Mouse (Mus musculus) urinary bladder, adult 18-20 months (tissue): Measurements from ENCODE around the gene Marveld3.

Experiments used
- DNase-seq, 2 experiments: peaks; one replicate each; pipeline ENCODE4 v3.0.0; 2022; ENCODE audit warnings: low spot score in 2 of 2, mixed read lengths in 2 of 2

Marveld3 gene

DNA sequence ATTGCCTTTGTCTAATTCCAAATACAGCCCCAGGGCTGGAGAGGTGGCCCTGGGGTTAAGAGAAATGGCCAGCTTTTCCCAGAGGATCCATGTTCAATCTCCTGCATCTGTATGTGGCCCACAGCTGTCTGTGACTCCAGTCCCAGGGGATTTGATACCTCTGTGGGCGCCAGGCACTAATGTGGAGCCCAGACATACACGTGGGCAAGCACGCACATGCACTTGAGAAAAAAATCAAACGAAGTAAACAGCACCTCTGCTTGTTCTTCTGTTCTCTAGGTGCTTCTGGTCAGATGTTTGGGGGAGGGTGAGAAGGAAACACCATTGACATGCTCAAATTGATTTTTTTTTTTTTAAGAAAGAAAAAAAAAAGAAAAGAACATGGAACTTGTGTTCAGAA, 2.1 kb upstream of the Marveld3 start:
- no peak for DNase-seq

GRCm38 (mm10) chr8:109963421-109963820, 1.4 kb upstream of the Marveld3 start:
- DNase-seq, result no peak

DNA sequence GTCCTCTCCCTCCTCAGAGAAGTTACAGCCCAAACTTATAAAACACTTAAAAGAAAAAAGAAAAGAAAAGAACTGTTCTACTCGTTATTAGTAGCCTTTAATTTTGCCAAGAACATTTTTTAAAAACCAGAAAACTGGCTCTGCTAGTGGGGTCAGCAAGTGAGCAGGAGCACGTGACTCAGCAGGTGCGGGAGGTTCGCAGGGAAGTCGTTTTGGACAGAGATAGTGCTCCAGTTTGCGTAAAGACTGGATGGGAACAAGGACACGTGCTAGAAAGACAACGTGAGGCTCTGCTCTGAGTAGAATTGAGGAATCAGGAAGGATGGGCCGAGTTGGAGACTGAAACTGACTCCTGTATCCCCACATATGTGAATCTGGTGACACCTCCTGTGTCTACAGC, 893 bp upstream of the Marveld3 start:
- DNase-seq, result no peak

GRCm38 (mm10) chr8:109959112-109959511, 2.9 kb downstream of the Marveld3 start:
- no peak for DNase-seq

DNA sequence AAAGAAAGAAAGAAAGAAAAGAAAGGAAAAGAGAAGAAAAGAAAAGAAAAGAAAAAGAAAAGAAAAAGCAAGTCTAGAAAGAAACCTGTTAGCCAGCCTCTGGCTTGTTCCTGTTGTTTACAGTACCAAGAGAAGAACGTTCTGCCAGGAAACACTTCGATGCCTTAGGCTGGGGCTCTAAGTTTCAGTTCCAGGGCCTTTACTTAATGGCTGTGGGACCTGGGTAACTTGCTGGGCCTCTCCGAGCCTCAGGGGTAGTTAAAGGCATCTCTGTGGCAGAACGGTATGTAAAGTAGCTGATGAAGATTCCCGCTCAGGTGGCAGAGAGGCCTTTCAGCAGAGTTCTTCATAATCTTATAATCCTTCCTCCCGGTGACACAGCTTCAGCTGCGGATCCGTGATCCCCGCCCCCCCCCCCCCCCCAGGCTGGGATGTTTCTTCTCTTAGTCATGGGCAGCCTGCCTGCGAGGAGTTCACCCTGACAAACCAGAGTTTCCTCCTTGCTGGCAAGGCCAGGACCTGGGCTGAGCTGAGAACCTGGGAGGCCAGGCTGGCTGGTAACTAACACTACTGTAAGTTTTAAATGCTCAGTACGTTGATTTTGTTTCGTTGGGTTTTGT, 3.9 kb downstream of the Marveld3 start:
- peak; percentile 37 to 62 for DNase-seq

DNA sequence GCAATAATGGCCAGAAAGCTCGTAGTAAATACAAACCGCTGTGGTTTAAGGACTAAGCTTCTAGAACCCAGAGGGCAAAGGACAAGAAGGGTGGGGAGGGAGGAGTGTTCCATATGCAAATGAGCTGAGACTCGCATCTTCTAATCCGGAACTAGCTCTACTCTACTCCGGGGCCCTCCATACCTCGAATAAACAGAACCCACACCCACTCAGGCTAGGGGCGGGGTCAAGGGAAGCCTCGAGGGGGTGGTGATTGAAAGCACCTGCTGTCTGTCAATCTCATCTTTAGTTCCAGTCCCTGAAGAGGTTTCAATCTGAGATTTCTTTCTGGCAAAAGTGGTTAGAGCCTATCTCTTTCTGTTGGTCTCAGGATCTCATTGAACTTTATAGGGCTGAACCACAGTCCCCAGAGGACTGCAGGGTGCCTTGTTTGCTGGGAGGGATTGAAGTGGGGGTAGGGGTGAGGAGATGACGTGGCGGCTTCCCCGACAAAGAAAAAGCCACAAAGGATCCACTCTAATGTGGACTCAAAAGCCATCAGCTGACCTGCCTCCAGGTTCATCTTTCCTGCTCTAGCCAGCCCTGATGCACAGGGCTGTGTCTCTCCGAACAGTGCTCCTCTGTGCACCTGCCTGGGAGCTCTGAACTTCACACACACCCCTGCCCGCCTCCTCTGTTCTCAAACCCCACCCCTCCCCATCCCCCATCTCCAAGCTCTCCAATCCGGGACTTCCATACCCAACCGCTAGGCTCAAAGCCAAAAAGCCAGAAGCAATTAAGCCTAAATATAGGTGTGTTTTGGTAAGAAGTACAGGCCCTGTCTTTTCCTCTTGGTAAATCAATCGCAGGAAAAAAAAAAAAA, 4.6 kb downstream of the Marveld3 start:
- no peak for DNase-seq

- DNase-seq, result no peak
Measured at GRCm38 (mm10) chr8:109954486-109954948, 7.5 kb downstream of the Marveld3 start.

DNA sequence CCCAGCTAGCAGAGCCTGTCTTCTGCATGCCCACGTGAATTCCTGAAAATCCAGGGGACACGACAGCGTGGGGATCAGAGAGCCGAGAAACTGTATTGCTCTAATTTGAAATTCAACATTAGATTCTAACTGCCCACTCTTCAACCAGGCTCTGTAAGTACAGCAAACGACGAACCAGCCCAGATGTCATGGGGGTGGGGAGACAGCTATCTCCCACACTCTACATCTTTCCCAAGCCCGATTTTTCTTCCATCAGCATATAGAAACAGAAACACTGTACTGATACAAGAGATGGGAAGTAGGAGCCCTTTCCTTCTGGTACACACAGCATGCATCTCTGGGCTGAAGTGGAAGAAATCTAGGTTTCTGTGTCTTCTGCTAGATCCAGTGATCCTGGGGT, 9.8 kb downstream of the Marveld3 start:
- no peak for DNase-seq

DNA sequence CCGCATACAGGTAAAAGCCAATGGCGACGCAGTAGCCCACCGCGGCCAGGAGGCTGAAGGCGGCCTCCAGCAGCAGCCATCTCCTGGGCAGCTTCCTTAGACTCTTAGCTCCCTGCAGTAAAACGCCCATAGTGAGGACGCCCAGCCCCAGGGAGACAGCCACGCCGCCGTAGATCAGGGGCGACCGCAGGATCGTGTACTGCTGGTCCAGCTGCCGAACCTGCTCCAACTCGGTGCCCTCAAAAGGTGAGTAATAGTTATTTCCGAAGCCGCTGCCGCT, 13.8 kb downstream of the Marveld3 start:
- DNase-seq, result no peak

DNA sequence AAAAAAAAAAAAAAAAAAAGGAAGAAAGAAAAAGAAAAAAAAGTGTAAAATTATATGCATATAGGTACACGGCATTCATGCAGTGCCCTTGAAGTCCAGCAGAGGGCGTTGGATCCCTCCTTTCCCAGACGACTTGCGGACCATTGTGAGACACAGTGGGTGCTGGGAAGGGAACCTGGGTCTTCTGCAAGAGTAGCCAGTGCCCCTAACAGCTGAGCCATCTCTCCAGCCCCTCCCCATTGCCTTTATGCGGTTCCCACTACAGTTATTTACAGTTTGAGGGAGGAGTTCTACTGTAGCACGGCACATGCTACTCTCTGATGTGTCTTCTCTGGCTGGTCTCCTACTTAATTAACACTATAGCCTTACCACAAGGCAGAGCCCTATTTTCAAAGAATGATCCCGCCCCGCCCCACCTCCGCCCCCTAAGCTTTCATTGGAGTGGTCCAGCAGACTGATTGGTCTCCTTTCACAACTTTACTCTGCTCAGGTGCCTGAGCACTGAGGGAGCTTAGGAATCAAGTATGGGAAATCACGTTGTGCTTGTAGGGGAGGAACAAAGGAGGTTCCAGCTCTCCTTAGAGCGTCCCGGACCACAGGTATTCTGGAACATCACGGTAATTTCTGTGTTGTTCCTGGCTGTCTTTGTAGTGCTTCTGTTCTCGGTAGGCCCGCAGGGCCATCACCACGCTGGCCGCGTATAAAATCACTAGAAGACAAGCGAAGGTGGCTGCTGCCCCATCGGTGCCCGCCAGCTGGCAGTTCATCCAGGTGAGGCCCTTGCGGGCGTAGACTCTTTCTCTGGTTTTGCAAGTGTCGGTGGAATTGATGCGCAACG, 14.3 kb downstream of the Marveld3 start:
- DNase-seq, result no peak

GRCm38 (mm10) chr8:109946272-109946671, 15.7 kb downstream of the Marveld3 start:
- DNase-seq, result no peak

- no peak for DNase-seq
Measured at GRCm38 (mm10) chr8:109945694-109946093, 16.3 kb downstream of the Marveld3 start.

- no peak for DNase-seq
Measured at GRCm38 (mm10) chr8:109945153-109945632, 16.8 kb downstream of the Marveld3 start.

DNA sequence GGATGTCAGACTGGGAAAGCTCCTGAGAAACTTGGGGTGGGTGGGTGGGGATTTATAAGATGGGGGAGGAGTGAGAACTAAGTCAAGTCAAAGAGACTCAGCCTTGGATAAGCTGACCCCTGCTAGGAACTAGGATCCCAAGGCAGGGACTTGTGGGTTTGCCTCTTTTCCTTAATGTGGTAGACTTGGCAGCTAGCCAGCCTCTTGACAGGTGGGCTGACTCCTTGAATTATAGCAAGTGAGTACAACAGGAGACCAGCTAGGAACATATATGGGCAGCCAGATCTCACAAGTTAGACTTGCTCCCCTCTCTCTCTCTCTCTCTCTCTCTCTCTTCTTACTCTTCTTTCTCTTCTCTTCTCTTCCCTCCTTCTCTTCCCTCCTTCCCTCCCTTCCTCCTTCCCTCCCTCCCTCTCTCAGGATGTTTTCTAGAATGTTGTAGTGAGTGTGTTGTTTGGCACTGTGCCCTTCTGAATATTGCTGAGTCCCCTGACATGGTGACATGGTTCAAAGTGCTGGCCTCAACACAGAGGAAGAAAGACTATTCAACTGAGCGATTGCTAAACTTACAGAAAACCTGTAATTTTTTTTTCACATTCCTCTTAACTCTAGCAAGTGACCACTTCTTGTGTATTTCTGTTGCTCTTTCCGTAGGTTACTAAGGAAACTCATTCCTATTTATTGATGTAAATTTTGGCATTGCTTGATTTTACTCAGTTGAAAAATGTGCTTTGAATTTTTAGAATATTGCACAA, 20.2 kb downstream of the Marveld3 start:
- no peak for DNase-seq

GRCm38 (mm10) chr8:109920406-109921390, 41.3 kb downstream of the Marveld3 start:
- DNase-seq, result peak in 1 of 2 experiments; percentile 15

- DNase-seq, result peak; percentile 17 to 21
Measured at GRCm38 (mm10) chr8:109917277-109917676, 44.7 kb downstream of the Marveld3 start.

DNA sequence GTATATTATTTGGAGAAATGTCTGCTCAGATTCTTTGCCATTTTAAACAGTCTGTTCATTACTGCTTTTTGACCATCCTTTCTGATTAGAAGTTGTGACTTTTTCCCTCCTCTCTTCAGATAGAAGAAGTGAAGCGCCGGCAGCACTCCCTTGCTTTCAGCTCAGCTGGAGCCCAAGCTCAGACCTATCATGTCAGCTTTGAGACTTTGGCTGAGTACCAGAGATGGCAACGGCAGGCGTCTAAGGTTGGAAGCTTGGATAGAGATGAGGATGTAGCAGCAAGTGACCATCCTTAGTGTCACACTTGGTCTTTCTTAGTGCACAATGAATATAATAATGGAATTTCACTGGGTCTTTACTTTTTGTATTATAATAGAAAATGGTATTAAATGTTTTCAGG, 54.6 kb downstream of the Marveld3 start:
- DNase-seq, result no peak

DNA sequence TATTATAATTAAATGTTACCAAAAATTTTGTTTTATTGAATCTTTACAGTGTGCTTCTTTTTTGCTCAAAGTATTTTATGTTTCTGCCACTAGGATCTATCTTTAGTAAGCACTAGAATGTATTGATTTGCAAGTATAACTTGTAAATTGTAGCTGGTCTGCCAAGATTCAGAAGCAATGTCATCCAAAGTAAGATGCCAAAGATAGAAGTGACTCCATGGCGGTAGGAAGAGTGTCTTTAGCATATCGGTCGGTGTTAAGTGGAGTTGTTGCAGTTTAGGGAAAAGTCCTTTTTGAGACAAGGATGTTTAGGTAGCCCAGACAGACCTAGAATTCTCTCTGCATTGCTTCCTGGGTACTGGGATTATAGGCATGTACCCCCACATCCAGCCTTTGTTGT, 55.1 kb downstream of the Marveld3 start:
- DNase-seq, result no peak

DNA sequence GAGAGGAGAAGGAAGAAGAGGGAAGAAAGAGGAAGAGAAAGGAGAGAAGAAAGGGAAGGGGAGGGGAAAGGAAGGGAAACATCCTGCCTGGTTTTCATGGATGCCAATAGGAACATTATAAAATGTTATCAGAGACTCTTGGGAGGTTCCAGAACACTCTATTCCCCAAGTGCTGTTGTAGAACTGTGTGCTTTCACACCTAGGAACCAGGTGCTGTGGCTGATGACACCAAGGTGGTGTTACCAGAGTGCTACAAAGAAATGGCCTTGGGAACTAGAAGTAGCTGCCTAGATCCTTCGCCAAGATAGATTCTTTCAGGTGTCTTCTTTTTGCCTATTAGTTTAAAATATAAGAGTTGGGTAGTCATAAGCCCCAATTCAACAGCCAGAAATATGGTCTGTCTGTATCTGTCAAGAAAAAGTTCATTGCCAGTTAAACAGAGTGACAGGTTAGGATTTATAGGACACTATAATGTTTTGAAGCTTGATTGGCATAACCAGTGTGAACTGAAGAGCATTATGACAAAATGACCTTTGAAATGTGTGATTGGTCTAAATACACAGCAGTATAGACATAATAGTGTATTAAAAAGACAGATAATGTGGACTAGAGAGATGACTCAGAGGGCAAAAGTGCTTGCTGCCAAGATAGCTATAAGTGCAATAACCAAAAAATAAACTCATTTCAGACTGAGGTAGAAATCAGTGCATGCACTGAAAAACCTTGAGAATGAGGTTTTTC, 56.9 kb downstream of the Marveld3 start:
- DNase-seq, result no peak
